ENCODE assay signal across 10 mouse cellular contexts in the genomic region with DNA sequence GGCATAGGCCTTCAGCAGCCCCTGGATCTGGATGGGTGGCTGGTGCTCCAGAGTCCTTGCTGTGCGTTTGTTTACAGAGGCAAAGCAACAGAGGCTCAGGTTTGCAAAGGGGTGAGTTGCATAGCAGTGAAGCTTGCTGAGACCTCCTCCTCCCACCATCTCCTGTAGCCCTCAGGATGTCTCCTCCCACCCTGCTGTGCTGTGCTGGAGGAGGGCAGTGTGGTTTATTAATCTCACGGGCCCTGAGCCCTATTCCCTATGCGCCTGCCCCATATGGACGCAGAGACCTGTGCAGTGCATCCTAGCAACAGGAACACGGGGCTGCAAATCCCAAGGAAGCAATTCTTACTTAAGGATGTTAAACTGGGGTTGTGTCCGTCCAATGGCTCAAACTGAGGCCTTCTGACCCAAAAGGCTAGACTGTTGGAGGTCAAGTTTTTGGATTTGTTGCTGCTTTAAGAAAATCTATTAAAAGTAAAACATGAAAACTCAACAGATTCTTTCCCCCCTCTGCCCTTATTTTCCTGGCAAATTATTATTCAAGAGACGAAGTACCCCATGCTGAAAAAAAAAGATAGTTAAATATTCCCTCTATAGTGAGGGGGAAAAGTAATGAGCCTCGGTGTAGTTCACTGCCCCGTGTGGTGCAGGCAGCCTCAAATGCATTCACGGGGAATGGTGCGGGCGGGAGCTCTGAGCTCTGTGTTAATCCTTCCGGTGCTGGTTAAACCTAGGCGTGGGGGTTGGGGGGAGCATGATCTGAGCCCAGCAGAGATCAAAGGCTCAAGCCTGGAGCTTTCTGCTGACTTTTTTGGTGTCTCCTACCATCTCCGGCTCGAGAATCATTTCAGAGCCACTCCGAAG.
A peak's percentile ranks its signal among the peaks of the same experiment; 100 is the strongest.
DNase-seq lines count a peak whose midpoint lies in the region; ATAC-seq and TF ChIP-seq lines count a peak whose summit lies in the region.
"Had no signal": no experiment of that assay in that cellular context is flagged by ENCODE, and none has a peak within 500 bp of the region (broad histone marks: within the 10 kb centered on the region; RNA-seq: fewer than 3 reads in every experiment).

No protein-coding gene starts in this region.

- H3K4me2 ChIP-seq in limb, embryonic 12.5 days: peak overlapping the region; percentile 37
- H3K4me2 ChIP-seq: embryonic facial prominence, embryonic 12.5 days had no signal

- no peak for TF ChIP-seq POLR2A in thymus, adult 2 months (IDR thresholded peaks at IDR 0.05; ENCODE audit: control insufficient read depth, extremely low read depth, insufficient read depth, low read length, poor library complexity)

- H3K27ac ChIP-seq in forebrain, embryonic 10.5 days: peak overlapping the region; percentile 73
- no peak overlapping the region for H3K27ac ChIP-seq in limb, embryonic 12.5 days
- H3K27ac ChIP-seq in thymus, adult 2 months (ENCODE audit: control insufficient read depth, insufficient read depth, low read length): no peak overlapping the region
- H3K27ac ChIP-seq: embryonic facial prominence, embryonic 12.5 days had no signal

- H3K4me3 ChIP-seq in forebrain, embryonic 10.5 days: peak overlapping the region; percentile 32
- H3K4me3 ChIP-seq in limb, embryonic 12.5 days (replicated peaks): no peak overlapping the region
- H3K4me3 ChIP-seq in thymus, adult 2 months (ENCODE audit: control insufficient read depth, insufficient read depth, low read length): no peak overlapping the region
- H3K4me3 ChIP-seq: embryonic facial prominence, embryonic 12.5 days; myocyte had no signal

- DNase-seq in left cerebral cortex, postnatal 4 days: peak; percentile 17
- no peak for DNase-seq in left cerebral cortex, postnatal 10 days (ENCODE audit: extremely low spot score in 1 of 2, low spot score in 2 of 2)
- peak; percentile 38 for DNase-seq in forebrain, embryonic 10.5 days (ENCODE audit: extremely low spot score, low spot score)
- DNase-seq in thymus, adult 2 months: peak; percentile 67
- DNase-seq in B cell, adult 2 months: no peak
- no peak for DNase-seq in spleen, adult 18-20 months
- DNase-seq in cerebellum, adult 8-10 months: no peak

- no peak overlapping the region for H3K9ac ChIP-seq in limb, embryonic 12.5 days (replicated peaks)
- H3K9ac ChIP-seq: embryonic facial prominence, embryonic 12.5 days had no signal

- no peaks in the 10 kb centered on the region for H3K9me3 ChIP-seq in forebrain, embryonic 10.5 days
- no peaks in the 10 kb centered on the region for H3K9me3 ChIP-seq in limb, embryonic 12.5 days
- H3K9me3 ChIP-seq: embryonic facial prominence, embryonic 12.5 days had no signal

- ATAC-seq in limb, embryonic 12.5 days (ENCODE audit: insufficient number of reproducible peaks, insufficient read depth, low FRiP score, low TSS enrichment, low read depth): no peak

- no peak for TF ChIP-seq CTCF in thymus, adult 2 months (IDR thresholded peaks at IDR 0.05; ENCODE audit: borderline replicate concordance, control insufficient read depth, extremely low read depth, insufficient read depth, low read length, poor library complexity)

- intact Hi-C loops in left cerebral cortex, postnatal 4 days (cut with DNase I): no loop called here
- intact Hi-C loops in left cerebral cortex, postnatal 10 days (cut with DNase I): no loop called here

- H3K4me1 ChIP-seq in forebrain, embryonic 10.5 days: peaks cover 28% of the 10 kb centered on the region
- peaks cover 17% of the 10 kb centered on the region for H3K4me1 ChIP-seq in limb, embryonic 12.5 days (replicated peaks)
- H3K4me1 ChIP-seq in thymus, adult 2 months (replicated peaks; ENCODE audit: control insufficient read depth, insufficient read depth, low read length): peaks cover 5% of the 10 kb centered on the region; the same call in 1 of the 2 replicates

- H3K27me3 ChIP-seq in forebrain, embryonic 10.5 days (ENCODE audit: poor library complexity, severe bottlenecking): peaks cover 7% of the 10 kb centered on the region; the same call in 1 of the 2 replicates
- 0 out of 2 replicates have a peak, but pooled peaks cover 6% of the 10 kb centered on the region for H3K27me3 ChIP-seq in limb, embryonic 12.5 days
- H3K27me3 ChIP-seq in thymus, adult 2 months (ENCODE audit: control insufficient read depth, insufficient read depth, low read length): no peaks in the 10 kb centered on the region

- WGBS in forebrain, embryonic 10.5 days: 2% methylated on average over 17 of the region's 17 CpGs
- WGBS in limb, embryonic 12.5 days: 4% methylated on average over 17 of the region's 17 CpGs
- WGBS in thymus, adult 2 months: 29% methylated on average over 17 of the region's 17 CpGs

- no peaks in the 10 kb centered on the region for H3K36me3 ChIP-seq in forebrain, embryonic 10.5 days (replicated peaks)
- H3K36me3 ChIP-seq in limb, embryonic 12.5 days: no peaks in the 10 kb centered on the region
- no peaks in the 10 kb centered on the region for H3K36me3 ChIP-seq in thymus, adult 2 months (ENCODE audit: control insufficient read depth, insufficient read depth, low read length)
- H3K36me3 ChIP-seq: embryonic facial prominence, embryonic 12.5 days had no signal

Comparison
In these comparisons a context has a peak if more than half of its experiments do, and no peak if none do; other contexts are left out.
1. DNase-seq: peak in left cerebral cortex, postnatal 4 days (single experiment), forebrain, embryonic 10.5 days (single experiment) and thymus, adult 2 months (single experiment); none in left cerebral cortex, postnatal 10 days (0 of 2), B cell, adult 2 months (0 of 2), spleen, adult 18-20 months (0 of 2) and cerebellum, adult 8-10 months (single experiment).